Mouse (Mus musculus) spleen, postnatal 10 days (tissue): ENCODE data around the gene Agpat4.
A peak's percentile ranks its signal among the peaks of the same experiment; 100 is the strongest.

Experiments
- DNase-seq, 2 experiments: peaks; one replicate each; pipeline ENCODE4 v3.0.0; 2021 to 2022; ENCODE audit warnings: low spot score in 2 of 2

The Agpat4 gene

DNA sequence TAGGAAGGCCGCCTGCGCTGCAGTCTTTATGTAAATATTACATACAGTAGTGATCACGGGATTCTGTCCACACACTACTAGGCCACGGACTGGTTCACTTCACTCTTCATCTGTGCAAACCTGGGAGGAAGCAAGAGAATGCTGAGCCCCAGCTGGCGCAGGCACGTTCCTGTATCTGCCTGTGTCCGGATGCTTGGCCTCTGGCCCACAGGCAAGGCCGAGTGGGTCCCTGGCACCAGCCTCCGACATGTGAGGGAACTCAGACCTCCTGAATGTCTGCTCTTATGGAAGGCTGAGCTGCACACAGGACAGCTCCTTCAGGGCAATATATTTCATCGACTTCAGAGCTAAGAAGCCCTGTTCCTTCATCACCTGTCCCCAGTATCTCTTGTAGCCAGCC lies 109.5 kb downstream of the Agpat4 start:
- no peak for DNase-seq

- DNase-seq, result no peak
Observed at GRCm38 (mm10) chr17:12228471-12228870, 110.0 kb downstream of the Agpat4 start.

GRCm38 (mm10) chr17:12229756-12230155 lies 111.3 kb downstream of the Agpat4 start:
- DNase-seq, result no peak

DNA sequence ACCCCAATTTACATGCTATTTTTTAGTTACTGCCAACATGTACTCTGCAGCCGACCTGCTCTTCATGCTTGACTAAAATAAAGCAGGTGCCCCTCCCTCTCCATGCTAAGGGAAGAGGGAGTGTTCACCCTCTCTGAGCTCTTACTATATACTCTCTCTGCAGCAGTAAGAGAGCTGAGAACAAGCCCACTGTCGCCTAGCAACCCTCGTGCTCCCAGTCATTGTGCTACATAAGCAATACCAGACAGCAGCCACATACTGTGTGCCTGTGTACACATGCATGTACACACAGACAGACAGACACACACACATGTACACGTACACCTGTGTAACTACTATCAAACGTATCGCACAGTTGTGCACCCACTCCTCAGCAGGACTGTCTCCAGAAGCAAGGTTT lies 111.7 kb downstream of the Agpat4 start:
- no peak for DNase-seq

GRCm38 (mm10) chr17:12231087-12231486 lies 112.6 kb downstream of the Agpat4 start:
- no peak for DNase-seq

DNA sequence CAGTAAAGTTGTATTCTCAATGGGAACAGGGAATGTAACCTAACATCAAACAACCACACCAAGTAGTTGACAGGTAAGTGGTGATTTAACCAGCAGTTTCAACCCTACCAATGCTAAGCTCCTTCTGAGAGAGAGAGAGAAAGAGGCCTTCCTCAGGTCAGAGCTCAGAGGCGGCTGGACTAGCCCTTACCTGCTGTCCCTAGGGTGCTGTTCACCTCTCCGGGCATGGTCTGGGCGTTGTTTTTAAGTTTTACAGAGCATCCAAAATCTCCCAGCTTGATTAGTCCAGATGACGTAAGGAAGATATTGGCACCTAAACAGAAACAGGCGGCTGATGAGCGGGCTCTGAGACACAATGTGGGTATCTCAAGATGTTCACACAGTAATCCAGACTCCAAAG lies 114.2 kb downstream of the Agpat4 start:
- no peak for DNase-seq

DNA sequence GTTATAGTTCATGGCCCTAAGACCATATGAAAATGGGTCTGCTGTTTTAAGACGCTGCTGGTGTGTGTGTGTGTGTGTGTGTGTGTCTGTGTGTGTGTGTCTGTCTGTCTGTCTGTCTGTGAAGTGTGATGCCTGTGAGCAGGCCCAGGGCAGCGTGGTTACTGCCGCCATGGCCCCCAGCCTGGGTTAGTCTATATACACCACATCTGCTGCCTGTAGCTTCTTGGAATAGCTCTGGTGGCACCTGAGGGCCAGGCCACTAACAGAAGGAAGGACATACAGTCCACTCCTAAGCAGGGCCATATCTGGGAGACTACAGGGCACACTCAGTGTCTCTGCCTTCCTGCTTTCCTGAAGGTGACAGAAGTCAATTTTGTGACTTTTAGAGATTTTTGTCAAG lies 122.2 kb downstream of the Agpat4 start:
- DNase-seq, result no peak

- peak in 1 of 2 experiments; percentile 46 for DNase-seq
Observed at GRCm38 (mm10) chr17:12249783-12250504, 131.4 kb downstream of the Agpat4 start.

GRCm38 (mm10) chr17:12250581-12250980 lies 132.1 kb downstream of the Agpat4 start:
- DNase-seq, result no peak

DNA sequence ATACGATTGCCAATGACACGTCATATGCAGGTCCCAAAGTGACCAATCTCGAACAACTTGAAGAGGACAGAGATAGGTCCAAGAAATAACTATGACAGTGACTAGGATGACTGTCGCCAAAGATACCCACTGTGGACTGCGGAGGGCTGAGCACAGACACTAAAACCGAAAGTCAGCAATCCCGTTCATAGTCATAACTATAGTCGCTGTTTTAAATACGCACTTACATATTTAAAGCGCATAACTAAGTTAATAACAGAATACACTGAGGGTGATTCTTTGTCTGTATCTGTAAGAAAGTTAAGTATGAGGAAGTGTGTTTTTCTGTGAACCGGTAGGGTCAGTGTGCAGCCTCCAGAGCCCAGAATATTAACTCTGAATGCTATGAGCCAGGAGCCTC lies 137.6 kb downstream of the Agpat4 start:
- DNase-seq, result no peak

GRCm38 (mm10) chr17:12258517-12258916 lies 140.0 kb downstream of the Agpat4 start:
- DNase-seq, result no peak

GRCm38 (mm10) chr17:12259957-12260356 lies 141.5 kb downstream of the Agpat4 start:
- DNase-seq, result no peak

DNA sequence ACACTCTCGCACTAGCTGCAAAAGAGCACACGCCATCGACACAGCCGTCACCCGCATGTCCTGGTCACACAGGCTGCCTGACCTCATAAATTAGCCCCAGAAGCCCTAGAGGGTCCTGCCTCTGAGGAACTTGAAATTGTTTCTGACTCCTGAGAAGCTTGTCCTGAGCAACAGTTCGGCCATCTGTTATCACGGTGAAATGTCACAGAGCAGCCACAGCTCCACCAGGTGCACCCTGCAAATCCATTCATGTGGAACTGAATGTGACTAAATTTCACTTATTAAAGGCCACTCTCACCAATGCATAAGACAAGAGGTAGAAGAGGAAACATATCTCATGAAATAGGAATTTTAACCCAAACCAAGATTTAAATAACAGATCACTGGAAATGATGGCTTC lies 142.9 kb downstream of the Agpat4 start:
- no peak for DNase-seq

DNA sequence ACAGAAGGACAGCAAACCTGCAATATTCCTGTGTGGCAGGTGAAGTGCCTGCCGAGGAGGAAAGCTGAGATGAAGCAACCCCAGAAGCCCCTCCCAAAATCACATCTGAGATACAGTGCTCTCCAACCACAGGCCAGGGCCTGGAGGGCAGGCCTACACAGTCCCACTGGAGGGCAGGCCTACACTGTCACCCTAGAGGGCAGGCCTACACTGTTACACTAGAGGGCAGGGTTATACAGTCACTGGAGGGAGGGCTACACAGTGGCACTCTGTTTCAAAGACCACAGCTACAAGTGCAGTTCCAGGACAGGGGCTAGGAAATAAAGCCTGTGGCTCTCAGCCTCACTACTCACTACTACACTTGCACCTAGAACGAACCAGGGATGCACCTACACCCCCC lies 143.4 kb downstream of the Agpat4 start:
- no peak for DNase-seq

GRCm38 (mm10) chr17:12262851-12263250 lies 144.3 kb downstream of the Agpat4 start:
- no peak for DNase-seq

DNA sequence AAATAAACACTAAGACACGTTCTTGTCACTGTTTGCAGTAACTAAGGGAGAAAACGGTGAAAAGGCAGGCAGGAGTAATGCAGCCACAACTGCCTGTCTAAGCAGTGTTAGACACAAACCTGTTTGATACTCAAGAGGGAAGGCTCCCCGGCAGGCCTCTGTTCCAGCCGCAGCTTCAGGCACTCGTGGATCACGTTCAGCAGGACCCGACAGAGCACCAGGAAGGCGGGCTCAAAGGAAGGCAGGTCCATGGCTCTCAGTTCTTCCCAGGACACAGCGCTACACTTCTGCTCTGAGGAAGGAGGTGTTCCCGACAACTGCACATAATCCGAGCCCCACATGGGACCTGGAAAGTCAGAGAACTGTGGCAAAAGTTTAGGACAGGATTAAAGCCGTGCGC lies 145.3 kb downstream of the Agpat4 start:
- DNase-seq, result no peak

GRCm38 (mm10) chr17:12264293-12264692 lies 145.8 kb downstream of the Agpat4 start:
- DNase-seq, result no peak

- no peak for DNase-seq
Observed at GRCm38 (mm10) chr17:12265969-12266925, 147.7 kb downstream of the Agpat4 start.

- no peak for DNase-seq
Observed at GRCm38 (mm10) chr17:12268091-12268490, 149.6 kb downstream of the Agpat4 start.

GRCm38 (mm10) chr17:12268538-12268937 lies 150.0 kb downstream of the Agpat4 start:
- no peak for DNase-seq
